Mouse (Mus musculus) right cerebral cortex, postnatal 4 days (tissue): ENCODE data around the gene Nutm2.
"Not testable (repeated sequence)": the region's sequence is repeated elsewhere in the genome, so short reads cannot be mapped to it uniquely, and the experiment has no call there.

Source experiments
- DNase-seq: peaks from one replicate; pipeline ENCODE4 v3.0.0-alpha.2; 2022

Gene Nutm2

GRCm38 (mm10) chr13:50467007-50467406, at the start of gene Nutm2:
Gene Nutm2, plus strand, starts transcription at chr13:50467307.
- DNase-seq: no peak

GRCm38 (mm10) chr13:50417389-50418183, 49.5 kb upstream of the Nutm2 start, which contains the start of gene Fbxw17:
Gene Fbxw17, plus strand, starts transcription at chr13:50417864.
- peak; percentile 76 for DNase-seq

DNA sequence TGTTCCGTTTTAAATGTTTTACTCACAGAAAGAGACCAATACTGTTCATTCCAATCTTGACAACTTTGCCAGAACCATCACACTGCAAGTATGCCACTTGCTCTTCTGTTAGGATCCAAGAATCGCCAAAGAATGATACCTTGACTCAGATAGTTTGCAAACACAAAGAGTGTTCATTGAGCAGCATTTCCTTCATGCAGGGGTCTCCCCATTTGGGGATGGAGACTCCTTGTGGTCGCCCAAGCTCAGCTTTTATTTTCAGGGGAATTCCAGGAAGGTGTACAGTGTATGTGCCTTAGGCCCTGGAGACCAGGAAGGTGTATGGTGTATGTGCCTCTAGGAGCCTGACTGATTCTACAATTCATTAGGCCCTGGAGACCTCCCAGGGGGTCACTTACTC, 48.7 kb upstream of the Nutm2 start:
- DNase-seq: no peak

- no peak for DNase-seq
Measured at GRCm38 (mm10) chr13:50423625-50424209, 43.4 kb upstream of the Nutm2 start.

DNA sequence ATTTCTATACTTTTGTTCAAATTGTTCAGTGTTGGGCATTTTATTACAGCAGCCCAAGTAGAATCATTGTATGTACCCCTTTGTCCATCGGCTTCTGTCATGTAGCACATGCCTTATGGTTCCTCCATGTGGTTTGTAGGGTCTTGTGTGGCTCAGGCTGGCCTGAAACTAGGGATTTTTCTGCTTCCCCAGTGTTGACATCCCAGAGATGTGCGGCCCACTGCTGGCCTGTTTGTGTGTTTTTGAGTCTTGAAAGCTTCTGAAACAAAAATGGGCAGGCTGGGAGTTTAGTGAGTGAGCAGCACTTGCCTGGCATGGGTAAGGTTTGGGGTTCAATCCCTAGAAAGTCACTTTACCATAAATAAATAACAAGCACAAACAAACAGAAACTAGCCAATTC, 42.6 kb upstream of the Nutm2 start:
- DNase-seq: no peak

GRCm38 (mm10) chr13:50426686-50427085, 40.4 kb upstream of the Nutm2 start:
- DNase-seq: no peak

GRCm38 (mm10) chr13:50443812-50444211, 23.3 kb upstream of the Nutm2 start, which contains the start of gene Gm47429:
Gene Gm47429, minus strand, starts transcription at chr13:50443912.
- no peak for DNase-seq

DNA sequence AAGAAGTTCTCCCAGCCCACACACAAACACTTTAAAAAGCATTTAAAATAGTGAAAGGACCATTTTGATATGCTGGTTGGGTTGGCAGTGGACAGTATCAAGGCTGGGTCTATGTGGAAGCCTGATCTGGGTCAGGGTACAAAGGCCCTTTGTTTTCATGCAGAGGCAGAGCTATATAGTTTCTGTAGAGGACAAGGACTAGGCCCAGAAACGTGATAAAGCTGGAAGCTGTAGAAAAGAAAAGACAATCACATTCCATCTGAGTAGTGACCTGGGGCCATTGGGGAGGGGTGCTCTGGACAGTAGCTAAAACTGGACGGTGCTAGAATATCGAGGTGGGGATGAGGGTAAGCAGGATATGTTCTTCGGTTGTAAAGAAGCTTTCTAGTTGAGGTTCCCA, 21.8 kb upstream of the Nutm2 start:
- DNase-seq: no peak

DNA sequence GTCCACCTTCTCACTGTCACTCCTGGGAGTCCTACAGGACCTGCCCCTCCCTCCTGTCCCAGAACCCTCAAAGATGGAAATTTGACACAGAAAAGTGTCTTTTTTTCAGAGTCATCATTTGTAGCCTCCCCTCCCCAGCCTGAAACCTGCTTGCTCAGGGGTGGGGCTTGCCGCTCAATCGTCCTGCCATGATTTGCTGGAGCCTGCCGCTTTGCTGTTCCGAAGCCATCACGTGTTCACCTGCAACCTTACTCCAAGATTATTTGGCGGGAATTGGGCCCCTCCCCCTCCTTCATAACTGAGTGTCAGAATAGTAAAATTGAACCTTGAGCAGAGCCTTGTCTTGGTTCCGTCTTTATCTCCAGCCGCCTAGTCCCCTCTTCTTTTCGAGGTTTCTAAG, 14.8 kb upstream of the Nutm2 start:
- DNase-seq: not testable (repeated sequence)

DNA sequence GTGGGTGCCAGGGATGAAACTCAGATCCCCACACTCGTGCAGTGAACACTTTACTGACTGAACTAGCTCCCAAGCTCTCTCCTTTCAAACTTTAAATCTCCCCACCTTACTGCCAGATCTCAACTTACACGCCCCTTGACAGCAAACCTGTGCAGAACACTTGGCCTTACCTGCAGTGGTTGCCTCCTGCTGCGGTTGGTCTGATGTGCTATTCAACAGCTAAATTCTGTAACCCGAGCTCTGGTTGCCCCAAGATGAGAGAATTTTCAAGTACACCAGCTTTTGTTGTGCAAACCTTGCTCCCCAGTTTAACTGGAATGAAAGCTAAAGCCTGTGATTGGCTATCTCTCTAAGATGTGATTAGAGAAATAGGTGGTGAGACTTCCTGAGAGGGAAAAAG, 13.7 kb upstream of the Nutm2 start:
- no peak for DNase-seq

DNA sequence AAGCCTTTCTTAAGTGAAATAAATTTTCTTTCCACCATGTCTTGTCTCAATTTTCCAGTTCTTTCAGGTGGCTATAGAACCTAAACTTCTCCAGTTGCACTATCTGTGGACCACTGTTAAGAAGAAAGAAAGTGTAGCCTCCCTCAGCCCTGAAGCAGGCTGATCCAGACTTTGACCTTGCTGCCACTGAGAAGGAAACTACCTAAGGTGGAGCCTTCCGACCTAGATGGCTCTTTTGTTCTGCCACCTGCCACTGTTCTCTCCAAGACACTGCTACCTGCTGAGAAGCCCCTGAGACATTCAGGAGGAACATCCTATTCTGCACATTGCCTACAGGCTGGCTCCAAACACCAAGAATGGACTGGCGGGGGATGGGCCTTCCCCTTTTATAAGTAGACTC, 6.7 kb upstream of the Nutm2 start:
- not testable (repeated sequence) for DNase-seq

- no peak for DNase-seq
Measured at GRCm38 (mm10) chr13:50464621-50465562, 2.2 kb upstream of the Nutm2 start.

- DNase-seq: not testable (repeated sequence)
Measured at GRCm38 (mm10) chr13:50488510-50488909, 21.4 kb downstream of the Nutm2 start.

DNA sequence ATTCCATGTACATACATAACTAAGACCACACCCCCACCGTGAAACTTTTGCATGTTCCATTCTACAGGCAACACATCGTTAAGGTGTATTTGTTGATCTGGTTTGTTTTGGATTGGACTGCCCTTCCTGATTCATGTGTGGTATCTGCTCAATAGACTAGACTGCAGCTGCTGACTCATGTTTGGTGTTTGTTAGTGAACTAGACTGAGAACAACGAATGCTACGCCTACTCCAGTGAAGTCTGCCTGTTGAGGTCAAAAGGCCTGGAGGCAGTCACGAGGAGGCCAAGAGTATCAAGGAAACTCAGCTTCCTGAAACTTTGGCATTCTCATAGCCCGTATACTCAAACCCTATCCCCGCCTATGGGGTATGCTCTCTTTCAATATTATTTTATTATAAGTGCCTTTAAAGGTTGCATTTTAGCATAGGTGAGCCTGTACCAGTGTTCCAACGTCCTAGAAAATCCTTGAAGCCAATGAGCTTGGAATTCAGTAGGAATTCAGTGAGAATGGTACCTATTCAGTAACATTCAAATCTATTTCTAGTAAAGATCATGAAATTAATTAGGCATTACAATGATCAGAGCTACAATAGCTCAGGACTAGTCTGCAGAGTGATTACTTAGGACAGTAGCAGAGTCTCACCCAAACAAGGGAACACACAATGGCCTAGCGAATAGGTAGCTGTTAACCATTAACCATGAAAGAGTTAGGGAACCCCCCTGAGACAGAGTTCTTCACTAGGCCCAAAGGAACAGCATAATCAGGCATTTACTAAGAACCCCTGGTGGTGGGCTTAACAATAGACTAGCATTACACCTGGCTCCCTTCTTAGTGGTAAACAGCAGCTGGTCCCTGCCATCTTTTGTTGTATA, 43.6 kb downstream of the Nutm2 start:
- not testable (repeated sequence) for DNase-seq
